Mouse (Mus musculus) skeletal muscle tissue, postnatal 0 days (tissue): Measurements from ENCODE around the gene Spag16. TPM values are rescaled to one million over a fixed set of nuclear protein-coding genes. Genes with fewer than 3 reads are reported as not detected.

Experiments
- polyA plus RNA-seq: library from polyadenylated mRNA; unstranded; fragments of >200 nt; fragmentation: Nextera tagmentation; extraction: Ambion mirVana; gene quantifications from 2 replicates; pipeline ENCODE4 v1.2.1, GENCODE M21; 2015

The Spag16 gene
- 0.12 and 0.19 TPM in 2 replicates for polyA plus RNA-seq

DNA sequence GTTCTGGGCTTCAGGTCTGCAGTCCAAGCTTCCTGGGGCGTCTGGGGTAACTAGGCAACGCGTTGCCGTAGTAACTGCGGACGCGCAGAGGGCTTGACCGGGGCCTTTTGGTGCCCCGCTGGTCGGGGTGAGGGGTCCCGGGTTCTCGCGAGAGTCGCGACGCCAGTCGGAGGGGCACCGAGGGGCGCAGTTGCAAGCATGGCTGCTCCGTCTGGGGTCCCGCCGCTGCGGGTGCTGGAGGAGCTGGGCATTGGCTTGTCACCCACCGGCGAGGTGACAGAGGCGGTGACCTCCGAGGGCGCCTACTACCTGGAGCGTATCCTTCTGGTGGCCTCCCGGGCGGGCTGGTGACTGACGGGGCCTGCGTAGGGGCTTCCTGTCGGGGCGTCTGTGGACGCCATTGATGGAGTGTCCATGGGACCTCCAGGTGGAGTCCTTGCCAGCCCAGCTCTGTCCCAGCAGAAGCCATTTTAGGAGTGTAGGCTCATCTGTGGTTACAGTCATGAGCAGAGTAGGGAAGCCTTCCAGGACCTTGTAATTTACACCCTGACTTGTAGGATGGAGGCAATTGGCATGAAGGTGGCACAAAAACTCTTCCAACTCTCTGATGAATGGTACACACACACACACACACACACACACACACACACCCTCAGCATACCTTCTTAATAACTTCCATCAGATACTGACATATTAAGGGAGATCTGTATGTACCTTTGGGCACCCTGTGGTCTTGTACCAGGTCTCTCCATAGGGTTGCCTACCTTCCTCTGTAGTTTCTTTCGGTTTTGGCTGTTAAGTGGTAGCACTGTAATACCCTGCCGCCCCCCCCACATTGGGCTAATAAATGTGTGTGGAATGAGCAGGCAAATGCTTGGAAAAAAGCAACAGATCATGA lies at the start of gene Spag16:
Spag16 (plus strand) TSS at position 165 of the 898 bp plus-strand sequence.

DNA sequence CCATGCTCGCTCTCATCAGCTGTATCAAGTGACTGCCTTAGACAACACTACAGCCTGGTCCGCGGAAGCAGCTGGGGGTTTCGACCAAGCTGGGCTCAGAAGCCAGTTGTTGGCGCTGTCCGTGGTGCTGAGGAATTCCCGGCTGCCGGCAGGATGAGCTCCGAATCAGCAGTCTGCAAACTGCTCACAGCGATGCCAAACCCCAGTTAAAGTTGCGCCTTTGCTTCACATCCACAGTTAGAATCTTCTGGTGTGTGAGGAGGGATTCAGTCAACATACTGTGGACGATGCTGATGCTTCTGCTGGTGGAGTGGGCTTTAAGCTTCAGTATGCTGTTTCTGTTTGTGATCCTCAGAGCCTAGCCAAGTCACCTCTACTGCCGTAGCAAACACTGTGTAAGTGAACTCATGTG lies 898.9 kb downstream of the Spag16 start, which contains the start of gene Vwc2l:
Vwc2l (plus strand) TSS at position 61 of the 412 bp plus-strand sequence.

Other genes with a start within 250 kb of the Spag16 start
- 1.5 and 2.3 TPM in 2 replicates for gene Ikzf2, start 139.7 kb upstream of the Spag16 start, polyA plus RNA-seq